Mouse (Mus musculus) forebrain, embryonic 13.5 days (tissue): ENCODE data around the gene Zrsr2. TPM values are rescaled to one million over a fixed set of nuclear protein-coding genes. Genes with fewer than 3 reads are reported as not detected.

Source experiments
- polyA plus RNA-seq: library from polyadenylated mRNA; unstranded; fragments of >200 nt; fragmentation: Nextera tagmentation; extraction: Ambion mirVana; gene quantifications from 2 replicates; pipeline ENCODE4 v1.2.1, GENCODE M21; 2015

The Zrsr2 gene
- polyA plus RNA-seq, 1 experiment from 2014 or later: 61.0 TPM

Other genes with a start within 250 kb of the Zrsr2 start
- gene Rnf138rt1, start 197.3 kb downstream of the Zrsr2 start, polyA plus RNA-seq: 1.3 and 2.3 TPM in 2 replicates
- 77.9 and 81.4 TPM in 2 replicates for gene Ap1s2, start 49.6 kb downstream of the Zrsr2 start, polyA plus RNA-seq
- 0.26 and 0.35 TPM in 2 replicates for gene Car5b, start 69.3 kb upstream of the Zrsr2 start, polyA plus RNA-seq
- gene Siah1b, start 117.8 kb upstream of the Zrsr2 start, polyA plus RNA-seq: 36.6 and 41.5 TPM in 2 replicates
- 0.19 and 0.27 TPM in 2 replicates for gene Cltrn, start 130.2 kb upstream of the Zrsr2 start, polyA plus RNA-seq
- 0.23 TPM in 1 of 2 replicates, not detected in the other for gene Ace2, start 180.7 kb upstream of the Zrsr2 start, polyA plus RNA-seq